Mouse (Mus musculus): ENCODE data around the gene Lyve1. TPM values are rescaled to one million over a fixed set of nuclear protein-coding genes. Genes with fewer than 3 reads are reported as not detected.

Lyve1 gene
- polyA plus RNA-seq, 1 experiment from 2014 or later, result 11.5 TPM

GRCm38 (mm10) chr7:110868807-110869206 lies 5.8 kb upstream of the Lyve1 start:
- no peaks in the 10 kb centered on the region for H3K36me3 ChIP-seq (ENCODE audit: control insufficient read depth, insufficient read depth, low read length)
- no peak for TF ChIP-seq CTCF (IDR thresholded peaks at IDR 0.05; ENCODE audit: low read depth)
- TF ChIP-seq EP300 (optimal IDR thresholded peaks at IDR 0.05), result no peak
- no peak overlapping the region for H3K27ac ChIP-seq (replicated peaks)
- H3K9me3 ChIP-seq (ENCODE audit: control insufficient read depth, low read length), result no peaks in the 10 kb centered on the region
- H3K9ac ChIP-seq (ENCODE audit: low read length), result no peak overlapping the region
- H3K4me1 ChIP-seq (replicated peaks; ENCODE audit: control insufficient read depth, insufficient read depth), result no peaks in the 10 kb centered on the region
- H3K4me3 ChIP-seq (ENCODE audit: low read depth, low read length), result no peak overlapping the region
- H3K4me2 ChIP-seq (replicated peaks; ENCODE audit: low read depth), result no peak overlapping the region
- 75% methylated on average over 5 of the region's 5 CpGs for WGBS
- DNase-seq (ENCODE audit: low spot score) (no peak), ATAC-seq (ENCODE audit: low FRiP score, low TSS enrichment) (no peak)
- no peaks in the 10 kb centered on the region for H3K27me3 ChIP-seq (ENCODE audit: control insufficient read depth, insufficient read depth, low read length)

DNA sequence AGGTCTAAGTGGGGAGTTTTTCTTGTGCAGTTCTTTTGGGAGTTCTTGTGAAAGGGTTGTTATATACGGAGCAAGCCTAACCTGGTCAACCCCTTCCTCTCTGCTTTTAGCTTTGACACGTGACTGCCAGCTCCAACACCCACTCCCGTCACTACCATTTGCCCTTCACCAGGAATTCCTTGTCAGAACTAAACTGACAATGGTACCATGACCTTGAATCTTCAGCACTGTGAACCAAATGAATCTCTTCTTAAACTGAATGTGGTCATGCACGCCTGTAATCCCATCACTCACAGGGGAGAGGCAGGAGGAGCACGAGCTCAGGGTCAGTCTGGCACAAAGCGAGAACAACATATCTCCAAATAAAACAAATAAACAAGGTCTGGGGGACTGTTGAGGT lies 4.1 kb upstream of the Lyve1 start:
- DNase-seq (ENCODE audit: low spot score), result no peak
- WGBS, result 88% methylated on average over 6 of the region's 6 CpGs
- Histone ChIP-seq H3K27ac (replicated peaks) (no peak overlapping the region), H3K4me2 (replicated peaks; ENCODE audit: low read depth) (no peak overlapping the region), H3K4me3 (ENCODE audit: low read depth, low read length) (no peak overlapping the region), H3K9me3 (ENCODE audit: control insufficient read depth, low read length) (no peaks in the 10 kb centered on the region), H3K4me1 (replicated peaks; ENCODE audit: control insufficient read depth, insufficient read depth) (no peaks in the 10 kb centered on the region), H3K9ac (ENCODE audit: low read length) (no peak overlapping the region), H3K27me3 (ENCODE audit: control insufficient read depth, insufficient read depth, low read length) (no peaks in the 10 kb centered on the region), H3K36me3 (ENCODE audit: control insufficient read depth, insufficient read depth, low read length) (no peaks in the 10 kb centered on the region)
- ATAC-seq (ENCODE audit: low FRiP score, low TSS enrichment), result no peak
- TF ChIP-seq EP300 (optimal IDR thresholded peaks at IDR 0.05), result no peak
- no peak for TF ChIP-seq CTCF (IDR thresholded peaks at IDR 0.05; ENCODE audit: low read depth)

- no peaks in the 10 kb centered on the region for H3K36me3 ChIP-seq (ENCODE audit: control insufficient read depth, insufficient read depth, low read length)
- DNase-seq (ENCODE audit: low spot score) (no peak), ATAC-seq (ENCODE audit: low FRiP score, low TSS enrichment) (peak; percentile 62)
- H3K9me3 ChIP-seq (ENCODE audit: control insufficient read depth, low read length), result no peaks in the 10 kb centered on the region
- TF ChIP-seq CTCF (IDR thresholded peaks at IDR 0.05; ENCODE audit: low read depth) (no peak), EP300 (optimal IDR thresholded peaks at IDR 0.05) (no peak)
- H3K4me2 ChIP-seq (replicated peaks; ENCODE audit: low read depth), result no peak overlapping the region
- no peaks in the 10 kb centered on the region for H3K27me3 ChIP-seq (ENCODE audit: control insufficient read depth, insufficient read depth, low read length)
- H3K27ac ChIP-seq (replicated peaks), result no peak overlapping the region
- WGBS, result 59% methylated on average over 3 of the region's 3 CpGs
- H3K4me1 ChIP-seq (replicated peaks; ENCODE audit: control insufficient read depth, insufficient read depth), result no peaks in the 10 kb centered on the region
- H3K9ac ChIP-seq (ENCODE audit: low read length), result no peak overlapping the region
- no peak overlapping the region for H3K4me3 ChIP-seq (ENCODE audit: low read depth, low read length)
Measured at GRCm38 (mm10) chr7:110866021-110866420, 3.0 kb upstream of the Lyve1 start.

DNA sequence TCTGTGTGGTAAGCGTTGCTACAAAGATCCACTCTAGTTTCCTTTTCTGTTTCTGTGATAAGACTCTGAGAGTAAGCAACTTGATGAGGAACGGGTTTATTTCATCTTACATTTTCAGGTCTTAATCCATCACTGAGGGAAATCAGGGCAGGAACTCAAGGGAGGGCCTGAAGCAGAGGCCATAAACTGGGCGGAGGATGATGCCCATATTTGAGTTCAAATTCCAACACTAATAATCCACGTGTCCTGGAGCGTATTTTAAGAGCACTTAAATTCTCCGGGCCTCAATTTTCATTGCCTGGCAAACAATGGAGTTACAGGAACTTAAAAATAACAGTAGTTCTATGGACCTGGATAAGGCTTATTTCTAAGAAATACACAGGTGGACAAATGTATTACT lies 2.5 kb upstream of the Lyve1 start:
- 43% methylated on average over 6 of the region's 6 CpGs for WGBS
- TF ChIP-seq EP300 (optimal IDR thresholded peaks at IDR 0.05) (no peak), CTCF (IDR thresholded peaks at IDR 0.05; ENCODE audit: low read depth) (no peak)
- Histone ChIP-seq H3K9ac (ENCODE audit: low read length) (no peak overlapping the region), H3K36me3 (ENCODE audit: control insufficient read depth, insufficient read depth, low read length) (no peaks in the 10 kb centered on the region), H3K27ac (replicated peaks) (no peak overlapping the region), H3K4me2 (replicated peaks; ENCODE audit: low read depth) (no peak overlapping the region), H3K27me3 (ENCODE audit: control insufficient read depth, insufficient read depth, low read length) (no peaks in the 10 kb centered on the region), H3K9me3 (ENCODE audit: control insufficient read depth, low read length) (no peaks in the 10 kb centered on the region), H3K4me3 (ENCODE audit: low read depth, low read length) (no peak overlapping the region), H3K4me1 (replicated peaks; ENCODE audit: control insufficient read depth, insufficient read depth) (no peaks in the 10 kb centered on the region)
- no peak for ATAC-seq (ENCODE audit: low FRiP score, low TSS enrichment)
- DNase-seq (ENCODE audit: low spot score), result no peak

DNA sequence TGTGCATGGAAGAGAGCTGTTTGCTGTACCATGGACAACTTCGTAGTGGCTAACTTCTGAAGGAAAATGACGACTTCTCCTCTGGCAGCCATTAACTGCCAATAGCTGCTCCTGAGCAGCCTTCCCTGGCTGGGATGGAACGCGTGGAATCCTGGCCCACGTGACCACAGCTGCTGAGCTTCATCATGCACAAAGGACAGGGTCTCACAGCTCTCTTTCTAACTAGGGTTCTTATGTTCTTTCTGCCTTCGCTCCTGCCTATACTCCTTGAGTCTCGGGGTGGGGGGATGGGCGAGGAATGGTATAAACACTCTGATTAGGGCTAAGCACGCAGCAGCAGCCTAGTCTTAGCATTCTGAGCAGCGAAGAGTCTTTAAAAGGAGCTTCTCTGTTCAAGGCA lies 2.0 kb upstream of the Lyve1 start:
- no peaks in the 10 kb centered on the region for H3K27me3 ChIP-seq (ENCODE audit: control insufficient read depth, insufficient read depth, low read length)
- no peak overlapping the region for H3K9ac ChIP-seq (ENCODE audit: low read length)
- TF ChIP-seq EP300 (optimal IDR thresholded peaks at IDR 0.05), result no peak
- TF ChIP-seq CTCF (IDR thresholded peaks at IDR 0.05; ENCODE audit: low read depth), result no peak
- no peak overlapping the region for H3K4me3 ChIP-seq (ENCODE audit: low read depth, low read length)
- DNase-seq (ENCODE audit: low spot score) (no peak), ATAC-seq (ENCODE audit: low FRiP score, low TSS enrichment) (no peak)
- H3K27ac ChIP-seq (replicated peaks), result 0 out of 2 replicates have a peak overlapping the region, but pooled peaks have one; percentile 13
- 28% methylated on average over 10 of the region's 10 CpGs for WGBS
- no peaks in the 10 kb centered on the region for H3K36me3 ChIP-seq (ENCODE audit: control insufficient read depth, insufficient read depth, low read length)
- no peaks in the 10 kb centered on the region for H3K9me3 ChIP-seq (ENCODE audit: control insufficient read depth, low read length)
- no peaks in the 10 kb centered on the region for H3K4me1 ChIP-seq (replicated peaks; ENCODE audit: control insufficient read depth, insufficient read depth)
- no peak overlapping the region for H3K4me2 ChIP-seq (replicated peaks; ENCODE audit: low read depth)

DNA sequence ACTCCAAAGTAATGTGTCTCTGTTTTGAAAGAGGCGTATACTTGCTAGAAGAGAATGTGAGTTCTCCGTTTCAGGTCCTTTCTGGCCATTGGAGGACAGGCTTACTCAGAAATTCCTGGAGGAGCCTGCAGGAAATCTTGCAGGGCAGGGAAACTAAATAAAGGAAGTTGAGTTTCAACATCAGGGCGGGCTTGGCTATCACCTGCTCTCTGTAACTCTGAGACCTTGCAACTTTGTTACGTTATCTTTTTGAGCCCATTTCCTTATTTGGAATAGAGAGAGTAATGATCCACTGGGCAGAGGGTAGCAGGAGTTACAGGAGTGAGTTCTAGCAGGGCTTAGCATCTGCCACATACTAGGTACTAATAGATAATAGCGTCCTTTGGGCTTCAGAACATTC lies 2.9 kb downstream of the Lyve1 start:
- ATAC-seq (ENCODE audit: low FRiP score, low TSS enrichment) (peak; percentile 54), DNase-seq (ENCODE audit: low spot score) (peak; percentile 47)
- no peaks in the 10 kb centered on the region; the same call in 1 of the 2 replicates for H3K4me1 ChIP-seq (replicated peaks; ENCODE audit: control insufficient read depth, insufficient read depth)
- TF ChIP-seq EP300 (optimal IDR thresholded peaks at IDR 0.05) (no peak), CTCF (IDR thresholded peaks at IDR 0.05; ENCODE audit: low read depth) (no peak)
- no peak overlapping the region for H3K4me2 ChIP-seq (replicated peaks; ENCODE audit: low read depth)
- WGBS, result 20% methylated on average over 5 of the region's 5 CpGs
- peak overlapping the region; percentile 0 for H3K27ac ChIP-seq (replicated peaks)
- no peaks in the 10 kb centered on the region for H3K9me3 ChIP-seq (ENCODE audit: control insufficient read depth, low read length)
- no peaks in the 10 kb centered on the region for H3K27me3 ChIP-seq (ENCODE audit: control insufficient read depth, insufficient read depth, low read length)
- no peak overlapping the region for H3K4me3 ChIP-seq (ENCODE audit: low read depth, low read length)
- H3K9ac ChIP-seq (ENCODE audit: low read length), result no peak overlapping the region
- no peaks in the 10 kb centered on the region for H3K36me3 ChIP-seq (ENCODE audit: control insufficient read depth, insufficient read depth, low read length)

All from stomach, postnatal 0 days (tissue).